Mouse (Mus musculus) neural tube, embryonic 13.5 days (tissue): ENCODE measurements at regions not wholly inside any gene's neighbourhood (a gene's known extent, or its start where the extent isn't known, plus 50 kb on each side); places are given as distances from the start of the nearest gene placed in this dataset.

Source experiments
- ATAC-seq: fragments of 200-750 bp; cut with Nextera tagmentation; 2 replicates; pipeline ENCODE4 v1.8.0; 2017; ENCODE audit warnings: low read depth, mild to moderate bottlenecking, moderate TSS enrichment, moderate library complexity
- H3K27ac ChIP-seq: fragments of 300-500 bp; sonication (generic); replicated peaks from 2 replicates; pipeline ENCODE4 v1.5.1; 2015; ENCODE audit warnings: moderate library complexity, mild to moderate bottlenecking, inconsistent platforms
- H3K27me3 ChIP-seq: fragments of 300-500 bp; sonication (generic); 2 replicates; pipeline ENCODE4 v1.6.1; 2015; ENCODE audit warnings: mild to moderate bottlenecking, inconsistent platforms
- H3K36me3 ChIP-seq: fragments of 300-500 bp; sonication (generic); 2 replicates; pipeline ENCODE4 v1.6.1; 2015; ENCODE audit warnings: mild to moderate bottlenecking, inconsistent platforms
- H3K4me1 ChIP-seq: fragments of 300-500 bp; sonication (generic); replicated peaks from 2 replicates; pipeline ENCODE4 v1.6.1; 2015; ENCODE audit warnings: inconsistent platforms
- H3K4me2 ChIP-seq: fragments of 300-500 bp; sonication (generic); 2 replicates; pipeline ENCODE4 v1.6.1; 2015; ENCODE audit warnings: inconsistent platforms, mild to moderate bottlenecking, moderate library complexity
- H3K4me3 ChIP-seq: fragments of 300-500 bp; sonication (generic); 2 replicates; pipeline ENCODE4 v1.5.1; 2015; ENCODE audit warnings: mild to moderate bottlenecking, inconsistent platforms
- H3K9ac ChIP-seq: fragments of 300-500 bp; sonication (generic); 2 replicates; pipeline ENCODE4 v1.6.1; 2015; ENCODE audit warnings: moderate library complexity, mild to moderate bottlenecking, inconsistent platforms
- H3K9me3 ChIP-seq: fragments of 300-500 bp; sonication (generic); 2 replicates; pipeline ENCODE4 v1.6.1; 2016; ENCODE audit warnings: inconsistent platforms
- WGBS: fragments of 180-500 bp; shearing (Covaris S2); methylation state at CpG from one replicate; pipeline ENCODE4 v1.1.7; 2015; 5-methylcytosine and 5-hydroxymethylcytosine counted together

DNA sequence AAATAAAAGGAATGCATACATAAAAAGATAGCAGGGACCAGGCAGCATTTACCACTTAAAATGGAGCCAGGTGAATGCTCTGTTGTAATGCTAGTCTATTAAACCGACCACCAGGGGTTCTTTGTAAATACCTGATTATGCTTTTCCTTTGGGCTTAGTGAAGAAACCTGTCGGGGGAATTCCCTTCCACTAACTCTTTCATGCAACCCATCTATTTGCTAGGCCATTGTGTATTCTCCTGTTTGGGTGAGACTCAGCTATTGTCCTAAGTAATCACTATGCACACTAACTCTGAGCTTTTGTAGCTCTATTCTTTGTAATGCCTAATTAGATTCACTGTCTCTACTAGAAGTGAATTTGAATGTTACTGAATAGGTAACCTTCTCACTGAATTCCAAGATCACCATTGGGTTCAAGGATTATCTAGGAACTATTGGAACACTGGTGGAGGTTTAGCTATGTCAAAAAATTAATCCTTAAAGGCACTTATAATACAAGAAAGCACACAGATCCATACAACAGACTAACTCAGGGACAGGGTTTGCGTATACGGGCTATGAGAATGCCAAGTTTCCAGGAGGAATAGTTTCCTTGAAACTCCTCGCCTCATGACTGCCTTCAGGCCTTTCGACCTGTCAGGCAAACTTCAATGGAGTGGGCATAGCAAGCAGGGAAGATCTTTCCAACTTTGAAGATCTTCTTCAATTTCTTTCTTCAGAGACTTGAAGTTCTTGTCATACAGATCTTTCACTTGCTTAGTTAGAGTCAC, 156.8 kb upstream of the Xrcc4 start:
- ATAC-seq = no peak
- Histone ChIP-seq H3K4me3 (no peak overlapping the region), H3K36me3 (no peaks in the 10 kb centered on the region), H3K27ac (no peak overlapping the region), H3K4me2 (no peak overlapping the region), H3K4me1 (no peaks in the 10 kb centered on the region), H3K9me3 (no peaks in the 10 kb centered on the region; the same call in 1 of the 2 replicates), H3K27me3 (no peaks in the 10 kb centered on the region), H3K9ac (no peak overlapping the region)
- WGBS = 82% methylated on average over 6 of the region's 6 CpGs

DNA sequence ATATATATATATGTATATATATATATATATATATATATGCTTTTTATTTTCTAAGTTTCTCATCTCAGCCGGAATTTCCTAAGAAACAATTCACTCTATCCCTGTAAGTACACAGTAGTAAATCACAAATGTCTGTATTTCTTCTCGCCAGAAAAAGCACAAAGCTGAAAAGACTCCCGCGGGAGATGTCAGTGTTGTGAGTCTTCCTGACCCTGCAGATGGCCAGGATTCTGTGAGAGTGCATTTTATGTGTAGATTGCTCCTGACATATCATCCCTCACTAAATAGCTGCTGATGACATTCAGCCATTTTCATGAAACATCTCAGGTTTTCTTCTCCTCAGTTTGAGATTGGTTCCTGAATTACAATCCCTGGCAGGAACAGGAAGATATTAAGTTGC, 148.9 kb upstream of the Xrcc4 start:
- no peak overlapping the region for H3K4me3 ChIP-seq
- H3K4me2 ChIP-seq = no peak overlapping the region
- no peaks in the 10 kb centered on the region for H3K36me3 ChIP-seq
- ATAC-seq = no peak
- H3K9ac ChIP-seq = no peak overlapping the region
- 19% methylated on average over 4 of the region's 4 CpGs for WGBS
- peaks cover 4% of the 10 kb centered on the region; the same call in 1 of the 2 replicates for H3K4me1 ChIP-seq
- H3K27me3 ChIP-seq = no peaks in the 10 kb centered on the region
- H3K9me3 ChIP-seq = no peaks in the 10 kb centered on the region; the same call in 1 of the 2 replicates
- H3K27ac ChIP-seq = no peak overlapping the region

DNA sequence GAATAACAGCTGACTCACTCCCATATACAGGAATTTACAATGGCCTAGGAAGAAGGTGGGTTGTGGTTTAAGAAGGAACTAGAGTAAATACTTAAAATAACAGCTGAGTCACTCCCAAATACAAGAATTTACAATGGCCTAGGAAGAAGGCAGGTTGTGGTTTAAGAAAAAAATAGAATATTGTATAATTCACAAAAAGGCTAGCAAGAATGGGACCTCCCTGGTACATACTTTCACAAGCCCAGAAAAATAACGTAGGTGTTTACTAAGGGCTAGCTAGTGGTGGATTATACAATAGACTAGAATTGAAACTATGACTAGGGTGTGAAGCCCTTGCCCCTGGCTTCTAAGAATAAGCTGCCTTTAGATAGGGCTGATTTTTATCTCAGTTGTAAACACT, 144.6 kb upstream of the Xrcc4 start:
- H3K4me3 ChIP-seq = no peak overlapping the region
- no peak for ATAC-seq
- H3K27ac ChIP-seq = no peak overlapping the region
- no peak overlapping the region for H3K4me2 ChIP-seq
- H3K27me3 ChIP-seq = no peaks in the 10 kb centered on the region
- no peak overlapping the region for H3K9ac ChIP-seq
- no peaks in the 10 kb centered on the region for H3K9me3 ChIP-seq
- H3K4me1 ChIP-seq = peaks cover 4% of the 10 kb centered on the region; the same call in 1 of the 2 replicates
- H3K36me3 ChIP-seq = no peaks in the 10 kb centered on the region
- 98% methylated on average over 1 of the region's 1 CpGs for WGBS

DNA sequence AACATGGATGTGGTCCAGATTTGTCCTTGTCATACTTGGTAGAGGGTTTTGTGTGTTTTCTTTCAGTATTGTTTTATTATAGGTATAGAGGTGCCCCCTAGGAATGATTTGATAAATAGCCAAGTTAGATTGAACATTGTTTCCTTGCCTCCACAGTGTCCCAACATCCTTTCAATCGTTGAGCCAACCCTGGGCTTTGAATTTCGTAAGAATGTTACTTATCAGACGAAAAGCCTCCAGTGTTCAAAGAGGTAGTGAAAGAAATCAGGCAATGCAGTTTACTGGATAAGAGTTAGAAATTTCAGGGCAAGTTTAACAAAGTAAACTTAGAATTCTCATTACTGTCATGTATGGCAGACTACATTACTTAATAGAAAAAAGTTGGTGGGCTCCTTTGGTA, 144.2 kb upstream of the Xrcc4 start:
- ATAC-seq = no peak
- H3K36me3 ChIP-seq = no peaks in the 10 kb centered on the region

DNA sequence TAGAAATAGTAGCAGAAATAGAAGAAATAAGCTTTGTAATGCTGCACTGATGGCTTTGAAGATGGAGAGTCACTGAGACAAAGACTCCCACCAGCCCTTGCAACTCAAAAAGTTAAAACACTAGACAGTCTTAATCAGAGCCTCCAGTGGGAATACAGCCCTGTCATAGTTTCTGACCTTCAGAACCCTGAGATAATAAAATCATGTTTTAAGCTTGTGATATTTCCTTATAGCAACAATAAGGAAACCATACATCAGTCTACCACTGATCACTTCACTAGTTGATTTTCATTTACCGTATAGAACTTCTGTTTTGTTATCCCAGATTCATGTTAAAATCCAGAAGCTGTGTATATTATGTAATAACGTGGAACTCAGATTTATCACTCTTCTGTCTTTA, 139.7 kb upstream of the Xrcc4 start:
- Histone ChIP-seq H3K4me3 (no peak overlapping the region), H3K36me3 (no peaks in the 10 kb centered on the region), H3K9me3 (no peaks in the 10 kb centered on the region), H3K4me2 (no peak overlapping the region), H3K4me1 (no peaks in the 10 kb centered on the region), H3K27me3 (no peaks in the 10 kb centered on the region), H3K27ac (no peak overlapping the region), H3K9ac (no peak overlapping the region)
- ATAC-seq = no peak
- 88% methylated on average over 2 of the region's 2 CpGs for WGBS

More for the DNA sequence above, 144.2 kb upstream of the Xrcc4 start:
- no peaks in the 10 kb centered on the region for H3K27me3 ChIP-seq
- no peak overlapping the region for H3K9ac ChIP-seq
- H3K27ac ChIP-seq = no peak overlapping the region
- WGBS = 89% methylated on average over 3 of the region's 3 CpGs
- H3K9me3 ChIP-seq = no peaks in the 10 kb centered on the region
- no peak overlapping the region for H3K4me3 ChIP-seq
- H3K4me2 ChIP-seq = no peak overlapping the region
- H3K4me1 ChIP-seq = peaks cover 3% of the 10 kb centered on the region; the same call in 1 of the 2 replicates

GRCm38 (mm10) chr13:90226212-90226611, 136.8 kb upstream of the Xrcc4 start:
- no peaks in the 10 kb centered on the region for H3K36me3 ChIP-seq
- no peak overlapping the region for H3K4me3 ChIP-seq
- no peak overlapping the region for H3K4me2 ChIP-seq
- ATAC-seq = no peak
- H3K9me3 ChIP-seq = no peaks in the 10 kb centered on the region
- no peak overlapping the region for H3K27ac ChIP-seq
- H3K9ac ChIP-seq = no peak overlapping the region
- no peaks in the 10 kb centered on the region for H3K4me1 ChIP-seq
- 67% methylated on average over 2 of the region's 2 CpGs for WGBS
- no peaks in the 10 kb centered on the region for H3K27me3 ChIP-seq

GRCm38 (mm10) chr13:90212390-90212789, 123.0 kb upstream of the Xrcc4 start:
- no peaks in the 10 kb centered on the region for H3K9me3 ChIP-seq
- no peaks in the 10 kb centered on the region for H3K27me3 ChIP-seq
- no peak for ATAC-seq
- no peaks in the 10 kb centered on the region for H3K4me1 ChIP-seq
- H3K9ac ChIP-seq = no peak overlapping the region
- no peak overlapping the region for H3K4me3 ChIP-seq
- no peaks in the 10 kb centered on the region for H3K36me3 ChIP-seq
- no peak overlapping the region for H3K4me2 ChIP-seq
- no peak overlapping the region for H3K27ac ChIP-seq

DNA sequence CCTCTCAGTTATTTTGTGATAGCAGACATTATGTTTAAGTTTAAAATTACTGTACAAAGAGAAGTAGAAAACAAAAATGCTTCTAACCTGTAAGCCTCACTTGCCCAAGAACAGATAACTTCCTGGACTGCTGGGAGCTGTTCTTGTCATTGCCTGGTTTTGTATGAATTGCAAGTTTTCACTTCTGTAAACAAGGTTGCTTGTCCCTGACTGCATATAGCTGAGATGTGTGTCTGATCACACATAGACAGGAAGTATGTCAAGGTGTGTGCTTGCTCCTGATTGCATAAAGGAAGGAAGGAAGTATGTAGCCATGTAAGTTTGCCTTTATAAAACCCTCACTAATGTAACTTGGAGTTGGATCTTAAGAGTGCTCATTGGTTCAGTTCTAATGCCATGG, 118.5 kb upstream of the Xrcc4 start:
- Histone ChIP-seq H3K4me2 (no peak overlapping the region), H3K4me3 (no peak overlapping the region), H3K27ac (no peak overlapping the region), H3K4me1 (no peaks in the 10 kb centered on the region), H3K36me3 (no peaks in the 10 kb centered on the region), H3K9me3 (no peaks in the 10 kb centered on the region), H3K9ac (no peak overlapping the region), H3K27me3 (no peaks in the 10 kb centered on the region)
- ATAC-seq = no peak
